Comparison of ENCODE assay signal across 19 mouse cellular contexts in the genomic region with DNA sequence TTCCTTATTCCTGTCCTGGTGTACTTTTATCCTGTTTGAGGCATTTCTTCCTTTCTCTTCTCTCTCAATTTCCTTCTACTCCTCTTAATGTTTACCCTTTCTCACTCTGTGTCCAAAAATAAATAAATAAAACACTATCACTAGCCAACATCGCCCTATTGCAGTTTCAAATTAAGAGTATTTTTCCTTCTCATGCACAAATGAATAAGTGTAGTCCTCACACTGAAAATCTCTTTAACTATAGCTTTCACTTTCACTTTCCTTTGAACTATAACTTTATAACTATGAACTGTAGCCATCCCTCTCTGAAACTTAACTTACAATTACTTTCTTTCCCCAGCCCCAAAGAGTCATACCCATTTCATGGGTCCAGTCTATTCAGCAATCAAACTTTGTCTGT.
A peak's percentile ranks its signal among the peaks of the same experiment; 100 is the strongest.
DNase-seq lines count a peak whose midpoint lies in the region; ATAC-seq and TF ChIP-seq lines count a peak whose summit lies in the region.
"Had no signal": no experiment of that assay in that cellular context is flagged by ENCODE, and none has a peak within 500 bp of the region (broad histone marks: within the 10 kb centered on the region; RNA-seq: fewer than 3 reads in every experiment).

No protein-coding gene starts in this region.

- H3K27me3 ChIP-seq in kidney, postnatal 0 days (ENCODE audit: insufficient read depth, low read length), result no peaks in the 10 kb centered on the region
- no peaks in the 10 kb centered on the region for H3K27me3 ChIP-seq in stomach, embryonic 14.5 days (ENCODE audit: control insufficient read depth, insufficient read depth, low read length)
- no peaks in the 10 kb centered on the region for H3K27me3 ChIP-seq in stomach, postnatal 0 days (ENCODE audit: control insufficient read depth, insufficient read depth, low read length)
- H3K27me3 ChIP-seq in midbrain, postnatal 0 days (ENCODE audit: insufficient read depth, low read length), result no peaks in the 10 kb centered on the region
- H3K27me3 ChIP-seq: forebrain, embryonic 13.5 days; midbrain, embryonic 15.5 days; neural tube, embryonic 15.5 days had no signal

- no peak for ATAC-seq in kidney, postnatal 0 days (replicated peaks; ENCODE audit: low FRiP score, low read depth)
- no peak for ATAC-seq in stomach, embryonic 14.5 days (ENCODE audit: insufficient number of reproducible peaks, insufficient read depth, low FRiP score, low read depth)
- no peak for ATAC-seq in stomach, postnatal 0 days (ENCODE audit: low FRiP score, low TSS enrichment)
- no peak for ATAC-seq in midbrain, postnatal 0 days (ENCODE audit: low FRiP score)
- ATAC-seq: forebrain, embryonic 13.5 days; hindbrain, embryonic 16.5 days; midbrain, embryonic 15.5 days had no signal

- WGBS in kidney, postnatal 0 days, result 63% methylated on average over 1 of the region's 1 CpGs
- 61% methylated on average over 1 of the region's 1 CpGs for WGBS in stomach, embryonic 14.5 days
- WGBS in stomach, postnatal 0 days, result 69% methylated on average over 1 of the region's 1 CpGs
- 87% methylated on average over 1 of the region's 1 CpGs for WGBS in midbrain, postnatal 0 days

- H3K4me2 ChIP-seq in kidney, postnatal 0 days (ENCODE audit: low read length), result no peak overlapping the region
- no peak overlapping the region for H3K4me2 ChIP-seq in stomach, embryonic 14.5 days (replicated peaks; ENCODE audit: low read depth, low read length)
- H3K4me2 ChIP-seq in stomach, postnatal 0 days (replicated peaks; ENCODE audit: low read depth), result no peak overlapping the region
- H3K4me2 ChIP-seq in midbrain, postnatal 0 days (ENCODE audit: low read depth, low read length, poor library complexity, severe bottlenecking), result no peak overlapping the region
- H3K4me2 ChIP-seq: forebrain, embryonic 13.5 days; midbrain, embryonic 15.5 days; neural tube, embryonic 15.5 days had no signal

- H3K9ac ChIP-seq in kidney, postnatal 0 days (ENCODE audit: low read depth, low read length), result no peak overlapping the region
- no peak overlapping the region for H3K9ac ChIP-seq in stomach, embryonic 14.5 days (replicated peaks; ENCODE audit: low read depth, low read length)
- no peak overlapping the region for H3K9ac ChIP-seq in stomach, postnatal 0 days (ENCODE audit: low read length)
- no peak overlapping the region for H3K9ac ChIP-seq in midbrain, postnatal 0 days (replicated peaks; ENCODE audit: low read length, poor library complexity, severe bottlenecking)
- H3K9ac ChIP-seq: forebrain, embryonic 13.5 days; midbrain, embryonic 15.5 days; neural tube, embryonic 15.5 days had no signal

- H3K9me3 ChIP-seq in kidney, postnatal 0 days (replicated peaks; ENCODE audit: low read length), result no peaks in the 10 kb centered on the region
- H3K9me3 ChIP-seq in stomach, embryonic 14.5 days (ENCODE audit: control insufficient read depth, low read depth, low read length), result no peaks in the 10 kb centered on the region
- H3K9me3 ChIP-seq in stomach, postnatal 0 days (ENCODE audit: control insufficient read depth, low read length), result no peaks in the 10 kb centered on the region
- H3K9me3 ChIP-seq in midbrain, postnatal 0 days (ENCODE audit: low read length), result no peaks in the 10 kb centered on the region
- H3K9me3 ChIP-seq: forebrain, embryonic 13.5 days; midbrain, embryonic 15.5 days; neural tube, embryonic 15.5 days had no signal

- no peak overlapping the region for H3K27ac ChIP-seq in kidney, postnatal 0 days
- 0 out of 2 replicates have a peak overlapping the region, but pooled peaks have one; percentile 10 for H3K27ac ChIP-seq in stomach, embryonic 14.5 days (ENCODE audit: low read length)
- H3K27ac ChIP-seq in stomach, postnatal 0 days (replicated peaks), result no peak overlapping the region
- no peak overlapping the region for H3K27ac ChIP-seq in midbrain, postnatal 0 days (ENCODE audit: low read depth, low read length)
- H3K27ac ChIP-seq: forebrain, embryonic 13.5 days; gastrocnemius, adult 2 months; midbrain, embryonic 15.5 days; neural tube, embryonic 15.5 days had no signal

- TF ChIP-seq CTCF in kidney, postnatal 0 days (IDR thresholded peaks at IDR 0.05; ENCODE audit: low read depth), result no peak
- no peak for TF ChIP-seq CTCF in stomach, postnatal 0 days (IDR thresholded peaks at IDR 0.05; ENCODE audit: low read depth)
- TF ChIP-seq CTCF in midbrain, postnatal 0 days (IDR thresholded peaks at IDR 0.05), result no peak

- H3K36me3 ChIP-seq in kidney, postnatal 0 days (ENCODE audit: insufficient read depth, low read length), result no peaks in the 10 kb centered on the region
- no peaks in the 10 kb centered on the region for H3K36me3 ChIP-seq in stomach, embryonic 14.5 days (ENCODE audit: control insufficient read depth, insufficient read depth, low read length)
- H3K36me3 ChIP-seq in stomach, postnatal 0 days (ENCODE audit: control insufficient read depth, insufficient read depth, low read length), result no peaks in the 10 kb centered on the region
- H3K36me3 ChIP-seq in midbrain, postnatal 0 days (ENCODE audit: insufficient read depth, low read length), result no peaks in the 10 kb centered on the region
- H3K36me3 ChIP-seq: midbrain, embryonic 15.5 days; neural tube, embryonic 15.5 days had no signal

- TF ChIP-seq EP300 in stomach, postnatal 0 days (optimal IDR thresholded peaks at IDR 0.05), result no peak

- peak; percentile 15 for DNase-seq in kidney, postnatal 0 days (ENCODE audit: low spot score)
- no peak for DNase-seq in kidney, adult 8-10 months
- no peak for DNase-seq in stomach, postnatal 0 days (ENCODE audit: low spot score)
- peak; percentile 43 for DNase-seq in Muller cell, postnatal 12 days (ENCODE audit: inconsistent ontology term)
- peak; percentile 2 for DNase-seq in naive thymus-derived CD4-positive, alpha-beta T cell, adult 2 months (ENCODE audit: low read depth)
- DNase-seq in kidney, postnatal 36 days, result no peak
- DNase-seq in midbrain, postnatal 0 days (ENCODE audit: low spot score), result no peak
- DNase-seq: adrenal gland, postnatal 36 days; cerebellum, adult 9-10 months; gastrocnemius, adult 2 months; kidney, adult 18-20 months; kidney, postnatal 14 days; right cerebral cortex, adult 18-20 months; right cerebral cortex, postnatal 4 days had no signal

- H3K4me1 ChIP-seq in kidney, postnatal 0 days (replicated peaks; ENCODE audit: insufficient read depth, low read length), result no peaks in the 10 kb centered on the region
- no peaks in the 10 kb centered on the region for H3K4me1 ChIP-seq in stomach, embryonic 14.5 days (ENCODE audit: control insufficient read depth, insufficient read depth, low read length)
- H3K4me1 ChIP-seq in stomach, postnatal 0 days (replicated peaks; ENCODE audit: control insufficient read depth, insufficient read depth), result no peaks in the 10 kb centered on the region
- no peaks in the 10 kb centered on the region for H3K4me1 ChIP-seq in midbrain, postnatal 0 days (ENCODE audit: insufficient read depth, low read length)
- H3K4me1 ChIP-seq: forebrain, embryonic 13.5 days; midbrain, embryonic 15.5 days; neural tube, embryonic 15.5 days had no signal

- no peak overlapping the region for H3K4me3 ChIP-seq in kidney, postnatal 0 days (replicated peaks; ENCODE audit: low read depth, low read length)
- H3K4me3 ChIP-seq in stomach, embryonic 14.5 days (ENCODE audit: low read depth, low read length), result no peak overlapping the region
- no peak overlapping the region for H3K4me3 ChIP-seq in stomach, postnatal 0 days (ENCODE audit: low read depth, low read length)
- H3K4me3 ChIP-seq in midbrain, postnatal 0 days (ENCODE audit: low read depth, low read length), result no peak overlapping the region
- H3K4me3 ChIP-seq: forebrain, embryonic 13.5 days; gastrocnemius, adult 2 months; midbrain, embryonic 15.5 days; neural tube, embryonic 15.5 days had no signal

Comparison
In these comparisons a context has a peak if more than half of its experiments do, and no peak if none do; other contexts are left out.
1. DNase-seq: peak in kidney, postnatal 0 days (single experiment), Muller cell, postnatal 12 days (single experiment) and naive thymus-derived CD4-positive, alpha-beta T cell, adult 2 months (single experiment); none in kidney, adult 8-10 months (0 of 2), stomach, postnatal 0 days (single experiment), kidney, postnatal 36 days (0 of 2) and midbrain, postnatal 0 days (single experiment).